Mouse (Mus musculus) left cerebral cortex, adult 11 months (tissue): Measurements from ENCODE around the gene Gmcl1.

Experiments used
- DNase-seq: peaks from one replicate; pipeline ENCODE4 v3.0.0; 2022; ENCODE audit warnings: low spot score

Gene Gmcl1

GRCm38 (mm10) chr6:86733183-86733876 is at the start of gene Gmcl1:
Gene Gmcl1 (minus strand): TSS chr6:86733383.
- DNase-seq, result peak; percentile 87

DNA sequence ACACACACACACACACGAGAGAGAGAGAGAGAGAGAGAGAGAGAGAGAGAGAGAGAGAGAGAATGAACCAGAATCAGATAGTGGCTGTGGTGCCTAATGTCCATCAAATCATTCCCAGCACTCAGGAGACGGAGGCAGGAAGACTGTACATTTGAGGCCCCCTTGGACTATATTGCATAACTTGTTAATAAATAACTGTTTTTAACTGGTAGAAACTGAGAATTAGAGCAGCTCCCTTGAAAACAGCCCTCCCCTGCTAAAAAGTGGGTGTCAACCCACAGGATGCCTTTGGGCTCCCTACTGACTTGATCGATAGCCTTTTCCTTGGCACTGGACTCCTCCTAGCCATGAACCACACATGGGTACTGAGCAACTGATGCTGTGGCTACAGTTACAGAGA is 49.2 kb upstream of the Gmcl1 start:
- no peak for DNase-seq

DNA sequence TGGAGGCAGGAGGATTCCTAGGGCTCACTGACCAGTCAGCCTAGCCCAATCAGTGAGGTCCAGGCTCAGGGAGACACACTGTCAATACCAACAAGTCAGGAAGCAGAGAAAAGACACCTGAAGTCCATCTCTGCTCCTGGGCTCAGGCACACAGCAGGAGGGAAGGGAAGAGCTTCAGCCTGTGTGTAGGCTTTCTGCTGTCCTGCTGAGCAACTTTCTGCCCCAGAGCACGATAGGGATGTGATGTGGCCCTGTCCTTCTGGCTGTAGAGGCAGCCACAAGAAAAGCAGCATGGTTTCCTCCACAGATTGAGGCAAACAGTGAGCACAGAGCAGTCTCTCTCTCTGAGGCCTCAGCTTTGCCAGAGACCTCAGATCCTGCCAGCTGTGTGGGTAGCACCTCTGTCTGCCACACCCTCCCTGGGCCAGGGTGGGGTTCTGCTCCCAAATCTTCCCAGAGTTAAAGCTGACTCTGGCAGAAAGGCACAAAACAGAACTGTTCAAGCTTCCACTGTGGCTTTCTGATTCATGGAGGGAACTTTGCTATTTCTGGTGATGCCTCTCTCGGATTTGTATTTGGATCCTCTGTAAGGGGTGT is 48.3 kb upstream of the Gmcl1 start:
- no peak for DNase-seq

GRCm38 (mm10) chr6:86778910-86779594 is 45.9 kb upstream of the Gmcl1 start:
- DNase-seq, result no peak

GRCm38 (mm10) chr6:86777181-86777580 is 44.0 kb upstream of the Gmcl1 start:
- DNase-seq, result no peak

- no peak for DNase-seq
Measured at GRCm38 (mm10) chr6:86776706-86777071, 43.5 kb upstream of the Gmcl1 start.

DNA sequence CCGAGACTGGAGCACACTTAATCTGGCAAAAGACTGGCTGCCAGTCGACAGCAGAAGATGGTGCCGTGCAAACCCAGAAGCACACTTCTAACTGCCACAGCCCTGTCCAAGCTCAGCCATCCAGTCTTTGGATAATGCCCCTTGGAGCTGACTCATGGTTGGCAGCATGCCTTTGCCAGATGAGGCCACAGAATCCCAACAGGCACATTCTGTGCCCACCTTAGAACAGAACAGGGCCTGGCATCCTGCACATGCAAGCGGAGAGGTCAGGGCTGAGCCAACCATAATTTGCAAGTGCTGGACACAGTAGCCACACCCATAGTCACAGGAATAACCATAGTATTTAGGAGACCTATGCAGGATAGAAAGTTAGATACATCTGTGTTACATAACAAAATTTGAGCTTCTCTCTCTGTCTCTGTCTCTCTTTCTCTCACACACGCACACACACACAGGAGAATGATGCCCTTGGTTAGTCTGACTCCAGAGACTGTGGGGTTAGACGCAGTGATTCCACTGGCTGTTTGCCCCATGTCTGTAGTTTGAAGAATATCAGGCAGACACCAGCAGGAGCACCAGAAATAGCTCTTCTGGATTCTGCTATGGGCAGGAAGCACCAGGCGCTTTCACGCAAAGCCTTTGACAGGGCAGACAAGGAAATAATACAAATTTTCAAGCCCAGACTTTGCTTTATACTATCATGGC is 43.0 kb upstream of the Gmcl1 start:
- no peak for DNase-seq

GRCm38 (mm10) chr6:86774937-86775336 is 41.8 kb upstream of the Gmcl1 start:
- no peak for DNase-seq

GRCm38 (mm10) chr6:86773830-86774229 is 40.6 kb upstream of the Gmcl1 start:
- no peak for DNase-seq

GRCm38 (mm10) chr6:86772631-86773030 is 39.4 kb upstream of the Gmcl1 start:
- DNase-seq, result no peak

DNA sequence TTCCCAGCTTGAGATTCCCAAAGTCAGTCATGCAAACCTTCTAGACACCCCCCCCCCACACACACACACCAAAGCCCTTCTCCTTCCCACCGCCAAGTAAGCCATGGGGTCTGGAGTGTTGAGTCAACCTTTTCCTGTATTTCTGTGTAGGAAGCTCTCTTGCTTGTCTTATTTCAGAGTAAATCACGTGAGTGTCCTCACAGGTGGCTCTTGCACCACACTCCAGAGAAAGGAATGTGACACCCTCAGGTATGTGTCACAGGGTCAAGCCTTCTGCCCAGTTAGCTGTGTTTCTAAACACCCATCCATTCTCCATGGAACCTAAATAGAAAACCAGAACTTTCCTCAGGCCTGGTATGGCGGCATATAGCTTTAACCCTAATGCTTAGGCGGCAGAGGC is 35.8 kb upstream of the Gmcl1 start:
- DNase-seq, result no peak

DNA sequence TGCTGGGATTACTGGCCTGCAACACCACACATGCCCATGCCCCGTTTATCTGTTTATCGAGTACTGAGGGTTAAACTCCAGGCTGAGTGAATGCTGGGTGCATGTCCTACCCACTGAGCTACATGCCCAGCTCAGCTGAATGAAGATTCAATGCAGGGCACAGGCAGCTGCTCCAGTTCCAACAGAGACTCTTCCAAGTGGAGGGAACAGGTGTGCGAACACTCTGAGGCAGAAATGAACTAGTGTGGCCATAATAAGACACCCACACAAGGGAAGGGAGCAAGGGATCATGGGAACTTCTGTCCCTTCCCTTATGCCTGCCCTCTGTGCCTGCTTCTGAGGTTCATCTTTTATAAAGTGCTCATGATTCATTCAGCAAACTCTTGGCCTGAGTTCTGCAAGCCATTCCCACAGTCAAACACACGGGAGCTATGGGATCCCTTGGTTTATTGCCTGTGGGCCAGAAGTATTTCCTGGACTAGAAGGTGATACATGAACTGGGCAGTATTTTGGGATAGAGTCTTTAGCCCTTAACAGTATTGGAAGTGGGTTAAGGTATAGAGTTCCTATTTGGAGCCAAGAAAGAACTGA is 35.1 kb upstream of the Gmcl1 start:
- no peak for DNase-seq

DNA sequence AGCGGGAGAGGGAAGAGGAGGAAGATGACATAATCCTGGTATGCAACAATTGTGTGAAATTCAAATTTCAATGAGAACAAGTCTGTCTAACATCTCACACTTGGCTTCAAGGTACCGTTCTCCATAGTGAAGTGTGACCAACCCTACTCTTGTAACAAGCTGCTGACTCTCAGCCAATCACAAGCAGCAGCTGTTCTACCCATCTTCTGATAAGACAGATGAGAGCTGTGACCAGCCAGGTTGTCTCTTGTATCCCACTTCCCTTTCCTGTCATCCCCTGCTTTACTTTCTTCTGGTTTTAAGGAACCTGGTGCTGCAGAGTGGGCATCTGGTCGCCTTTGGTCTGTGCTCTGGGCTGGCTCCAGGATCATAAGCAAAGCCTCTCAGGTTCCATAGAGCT is 34.3 kb upstream of the Gmcl1 start:
- DNase-seq, result no peak

- DNase-seq, result no peak
Measured at GRCm38 (mm10) chr6:86765637-86766059, 32.5 kb upstream of the Gmcl1 start.

- DNase-seq, result no peak
Measured at GRCm38 (mm10) chr6:86754105-86754863, 21.1 kb upstream of the Gmcl1 start.

DNA sequence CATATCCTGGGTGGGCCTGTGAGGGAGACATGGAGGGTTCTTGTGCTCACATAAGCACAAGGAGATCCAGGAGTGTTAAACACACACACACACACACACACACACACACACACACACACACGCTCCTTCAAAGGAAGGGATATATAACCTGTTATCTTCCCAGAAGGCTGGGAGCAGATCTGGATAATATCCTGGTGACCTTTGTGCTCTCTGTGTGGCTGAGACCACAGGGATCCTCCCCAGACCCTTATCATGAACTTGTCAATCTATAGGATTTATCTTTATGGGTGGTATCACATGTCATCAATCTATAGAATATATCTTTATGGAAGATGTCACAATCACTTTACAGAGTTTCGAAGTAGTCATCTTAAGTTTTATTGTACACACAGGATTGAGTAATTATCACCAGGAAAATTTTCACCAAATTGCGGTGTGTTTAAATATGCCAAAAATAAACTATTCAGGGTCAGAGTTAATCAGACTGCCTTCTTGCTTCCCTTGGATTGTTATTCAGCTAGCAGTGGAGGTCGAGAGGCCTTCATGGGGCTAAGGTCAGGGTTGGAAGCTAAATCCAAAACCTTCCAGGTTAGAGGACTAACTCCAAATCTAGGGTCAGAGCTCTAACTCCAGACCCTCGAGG is 19.8 kb upstream of the Gmcl1 start:
- no peak for DNase-seq

DNA sequence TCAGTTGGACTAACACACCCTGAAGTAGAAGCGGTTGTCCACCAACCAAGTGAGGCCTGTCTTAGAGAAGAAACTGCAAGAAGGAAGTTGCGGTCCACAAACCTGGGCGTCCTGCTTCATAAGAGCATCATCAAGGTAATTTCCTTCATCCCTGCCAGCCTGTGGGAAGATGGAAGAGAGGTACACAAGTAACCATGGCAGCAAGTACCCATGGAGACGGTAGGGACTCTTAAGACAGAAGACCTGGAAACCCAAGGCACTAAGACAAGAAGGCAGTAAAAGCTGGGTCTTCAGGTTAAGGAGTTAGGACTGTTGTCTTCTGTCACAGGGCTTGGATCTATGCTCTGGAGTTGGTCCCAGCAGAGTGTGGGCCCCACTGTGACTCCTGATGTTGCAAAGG is 17.8 kb upstream of the Gmcl1 start:
- DNase-seq, result no peak

- no peak for DNase-seq
Measured at GRCm38 (mm10) chr6:86749817-86750216, 16.6 kb upstream of the Gmcl1 start.

DNA sequence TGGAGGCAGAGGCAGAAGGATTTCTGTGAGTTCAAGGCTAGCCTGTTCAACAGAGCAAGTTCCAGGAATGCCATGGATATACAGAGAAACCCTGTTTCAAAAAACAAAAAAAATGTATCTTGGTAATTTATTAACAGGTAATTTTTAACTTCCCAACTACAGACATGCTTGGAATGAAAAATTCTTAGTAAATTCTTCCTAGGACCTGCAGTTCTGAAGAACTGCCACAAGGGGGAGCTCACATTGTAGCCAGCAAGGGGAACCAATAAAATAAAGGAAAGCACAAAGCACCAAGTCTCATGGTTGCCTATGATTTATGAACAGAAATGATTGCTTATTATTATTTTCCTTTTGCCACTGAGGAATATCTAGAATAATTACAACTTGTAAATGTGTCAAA is 14.0 kb upstream of the Gmcl1 start:
- DNase-seq, result no peak

DNA sequence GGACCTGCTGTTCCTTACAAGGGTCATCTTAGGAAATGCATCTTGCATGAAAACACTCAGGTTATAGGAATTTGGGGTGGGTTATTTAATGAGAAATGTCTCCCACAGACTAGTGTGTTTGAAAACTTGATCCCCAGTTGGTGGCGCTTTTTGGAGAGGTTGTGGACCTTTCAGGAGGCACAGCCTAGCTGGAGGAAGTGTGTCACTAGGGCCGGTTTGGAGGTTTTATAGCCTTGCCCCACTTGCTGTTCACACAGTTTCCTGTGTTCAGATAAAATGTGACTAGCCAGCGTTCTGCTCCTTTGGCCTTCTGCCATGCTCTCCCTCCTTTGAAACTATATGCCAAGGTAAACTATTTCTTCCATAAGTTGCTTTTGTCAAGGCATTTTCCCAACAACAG is 7.5 kb upstream of the Gmcl1 start:
- no peak for DNase-seq

DNA sequence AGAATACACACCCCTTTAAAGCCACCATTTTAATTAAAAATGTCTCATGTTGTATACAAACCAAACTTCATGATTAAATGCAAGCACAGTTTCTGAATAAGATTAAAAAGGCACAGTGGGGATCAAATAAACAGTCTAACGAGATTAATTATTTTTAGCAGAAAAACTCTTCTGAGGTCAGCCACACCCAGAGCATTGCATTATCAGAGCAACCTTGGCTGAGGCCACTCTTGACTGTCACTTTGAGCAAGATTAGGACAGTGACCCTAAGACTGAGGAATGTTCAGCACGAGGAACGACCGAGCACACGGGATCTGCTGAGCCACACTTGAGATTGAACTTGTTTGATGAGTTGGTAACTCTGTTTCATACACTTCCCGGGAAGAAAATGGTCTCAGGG is 3.6 kb upstream of the Gmcl1 start:
- DNase-seq, result no peak
